Mouse (Mus musculus) limb, embryonic 14.5 days (tissue): ENCODE data around the gene Thsd1. TPM values are rescaled to one million over a fixed set of nuclear protein-coding genes. Genes with fewer than 3 reads are reported as not detected.
A peak's percentile ranks its signal among the peaks of the same experiment; 100 is the strongest.

Source experiments
- ATAC-seq: fragments of 200-750 bp; cut with Nextera tagmentation; 2 replicates; pipeline ENCODE4 v1.8.0; 2017; ENCODE audit warnings: low read depth, moderate number of reproducible peaks, moderate TSS enrichment; ENCODE audit not compliant: low FRiP score
- DNase-seq: peaks from one replicate; pipeline ENCODE4 v3.0.0-alpha.2; 2015; ENCODE audit warnings: low spot score
- H3K27ac ChIP-seq: fragments of 300-500 bp; sonication (generic); replicated peaks from 2 replicates; pipeline ENCODE4 v1.5.1; 2014; ENCODE audit warnings: low read depth, mild to moderate bottlenecking, low read length, moderate library complexity, mixed read lengths
- H3K27me3 ChIP-seq: fragments of 300-500 bp; sonication (generic); 2 replicates; pipeline ENCODE4 v1.6.1; 2014; ENCODE audit warnings: low read length, mixed read lengths; ENCODE audit not compliant: control insufficient read depth, insufficient read depth
- H3K36me3 ChIP-seq: fragments of 300-500 bp; sonication (generic); 2 replicates; pipeline ENCODE4 v1.6.1; 2014; ENCODE audit warnings: mild to moderate bottlenecking, low read length, moderate library complexity, mixed read lengths; ENCODE audit not compliant: control insufficient read depth, insufficient read depth
- H3K4me1 ChIP-seq: fragments of 300-500 bp; sonication (generic); 2 replicates; pipeline ENCODE4 v1.6.1; 2014; ENCODE audit warnings: antibody characterized with exemption, low read length, mixed read lengths; ENCODE audit not compliant: control insufficient read depth, insufficient read depth
- H3K4me2 ChIP-seq: fragments of 300-500 bp; sonication (generic); replicated peaks from 2 replicates; pipeline ENCODE4 v1.6.1; 2014; ENCODE audit warnings: low read depth, mild to moderate bottlenecking, low read length, moderate library complexity; ENCODE audit not compliant: severe bottlenecking
- H3K4me3 ChIP-seq: fragments of 300-500 bp; sonication (generic); replicated peaks from 2 replicates; pipeline ENCODE4 v1.5.1; 2014; ENCODE audit warnings: low read length
- H3K9ac ChIP-seq: fragments of 300-500 bp; sonication (generic); 2 replicates; pipeline ENCODE4 v1.6.1; 2014; ENCODE audit warnings: mild to moderate bottlenecking, low read depth, low read length, moderate library complexity; ENCODE audit not compliant: severe bottlenecking
- H3K9me3 ChIP-seq: fragments of 300-500 bp; sonication (generic); 2 replicates; pipeline ENCODE4 v1.6.1; 2016; ENCODE audit warnings: low read length; ENCODE audit not compliant: control insufficient read depth
- POLR2A ChIP-seq: fragments of 200-500 bp; IDR thresholded peaks from 2 replicates; pipeline ENCODE4 v1.8.0; 2012; ENCODE audit warnings: inconsistent platforms, mild to moderate bottlenecking, moderate library complexity, borderline replicate concordance; ENCODE audit not compliant: insufficient read depth, insufficient read length; ENCODE audit errors: extremely low read depth
- whole genome bisulfite sequencing: fragments of 180-500 bp; shearing (Covaris S2); extraction: QIAGEN DNeasy Blood & Tissue Kit; methylation state at CpG from one replicate; pipeline ENCODE4 v1.1.7; 2014; 5-methylcytosine and 5-hydroxymethylcytosine counted together
- polyA plus RNA-seq, 2 experiments: library from polyadenylated mRNA; depleted of rRNA in 1 of 2; stranded (reverse) in 1 of 2; unstranded in 1 of 2; fragments of >200 nt; fragmentation: Nextera tagmentation in 1 of 2; extraction: Ambion mirVana in 1 of 2; gene quantifications; 2 replicates each; pipeline versions ENCODE4 v1.2.1 to v1.2.3; 2012 to 2014

The Thsd1 gene
- polyA plus RNA-seq (2012; rRNA removed): 10.6 and 11.0 TPM in 2 replicates
- 12.9 and 13.8 TPM in 2 replicates for polyA plus RNA-seq (2014; fragmentation: Nextera tagmentation; extraction: Ambion mirVana)

GRCm38 (mm10) chr8:22227061-22227877 lies at the start of gene Thsd1:
Thsd1 (plus strand) TSS chr8:22227313.
- Histone ChIP-seq H3K4me1 (no peaks in the 10 kb centered on the region), H3K9ac (peak within 1 kb of the TSS; percentile 55), H3K27ac (no peak within 1 kb of the TSS), H3K4me3 (peak within 1 kb of the TSS; percentile 58), H3K9me3 (no peaks in the 10 kb centered on the region), H3K4me2 (peak within 1 kb of the TSS; percentile 82), H3K27me3 (no peaks in the 10 kb centered on the region), H3K36me3 (0 out of 2 replicates have a peak, but pooled peaks cover 10% of the 10 kb centered on the region)
- TF ChIP-seq POLR2A: no peak
- 1% methylated on average over 35 of the region's 39 CpGs for WGBS
- peak; percentile 80 for ATAC-seq
- DNase-seq: peak; percentile 22

DNA sequence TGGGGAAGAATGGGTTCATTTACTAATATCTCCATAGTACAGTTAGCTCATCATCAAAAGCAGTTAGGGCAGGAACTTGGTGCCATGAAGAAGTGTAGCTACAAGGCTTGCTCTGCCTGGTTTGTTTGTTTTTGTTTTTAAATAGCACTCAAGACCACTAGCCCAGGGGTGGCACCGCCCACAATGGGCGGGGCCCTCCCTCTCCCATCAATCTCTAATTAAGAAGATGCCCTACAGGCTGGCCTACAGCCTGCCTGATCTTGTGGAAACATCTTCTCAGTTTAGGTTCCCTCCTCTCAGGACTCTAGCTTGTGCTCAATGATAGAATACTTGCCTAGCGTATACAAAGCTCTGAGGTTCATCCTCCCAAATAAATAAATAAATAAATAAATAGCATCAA lies 42.2 kb upstream of the Thsd1 start:
- no peak for TF ChIP-seq POLR2A
- Histone ChIP-seq H3K27ac (no peak overlapping the region), H3K9me3 (no peaks in the 10 kb centered on the region), H3K36me3 (no peaks in the 10 kb centered on the region), H3K4me2 (peak overlapping the region; percentile 72), H3K4me1 (peaks cover 10% of the 10 kb centered on the region; the same call in 1 of the 2 replicates), H3K9ac (peak overlapping the region; percentile 67), H3K4me3 (peak overlapping the region; percentile 80), H3K27me3 (no peaks in the 10 kb centered on the region)
- ATAC-seq (no peak), DNase-seq (no peak)
- WGBS: 2% methylated on average over 3 of the region's 3 CpGs

GRCm38 (mm10) chr8:22185431-22186397 lies 41.4 kb upstream of the Thsd1 start, which contains the start of gene Ckap2:
Ckap2 (minus strand) TSS chr8:22185819.
- no peaks in the 10 kb centered on the region for H3K9me3 ChIP-seq
- TF ChIP-seq POLR2A: no peak; the same call in 1 of the 2 replicates

GRCm38 (mm10) chr8:22192660-22193431 lies 34.3 kb upstream of the Thsd1 start, which contains the start of gene Vps36:
Vps36 (plus strand) TSS chr8:22192809.
- under 1% methylated on average over 59 of the region's 73 CpGs for WGBS
- DNase-seq (peak; percentile 84), ATAC-seq (peak; percentile 95)
- Histone ChIP-seq H3K4me1 (peaks cover 11% of the 10 kb centered on the region), H3K9me3 (no peaks in the 10 kb centered on the region), H3K27ac (peak within 1 kb of the TSS; percentile 99), H3K27me3 (no peaks in the 10 kb centered on the region), H3K4me3 (peak within 1 kb of the TSS; percentile 82), H3K4me2 (peak within 1 kb of the TSS; percentile 56), H3K36me3 (no peaks in the 10 kb centered on the region), H3K9ac (peak within 1 kb of the TSS; percentile 96)
- TF ChIP-seq POLR2A: peak; percentile 86; the same call in 1 of the 2 replicates

More at GRCm38 (mm10) chr8:22185431-22186397, 41.4 kb upstream of the Thsd1 start, which contains the start of gene Ckap2:
- Histone ChIP-seq H3K27me3 (no peaks in the 10 kb centered on the region), H3K9ac (peak within 1 kb of the TSS; percentile 67), H3K36me3 (no peaks in the 10 kb centered on the region), H3K4me2 (peak within 1 kb of the TSS; percentile 72), H3K4me3 (peak within 1 kb of the TSS; percentile 80), H3K4me1 (peaks cover 10% of the 10 kb centered on the region; the same call in 1 of the 2 replicates), H3K27ac (peak within 1 kb of the TSS; percentile 65; the same call in 1 of the 2 replicates)
- DNase-seq (peak; percentile 94), ATAC-seq (peak; percentile 98)
- 3% methylated on average over 63 of the region's 63 CpGs for WGBS
